Mouse (Mus musculus) central nervous system, embryonic 14 days (tissue): ENCODE data around the gene Vmn1r14. TPM values are rescaled to one million over a fixed set of nuclear protein-coding genes. Genes with fewer than 3 reads are reported as not detected.

Source experiments
- polyA plus RNA-seq: library from polyadenylated mRNA; depleted of rRNA; stranded (reverse); fragments of >200 nt; gene quantifications from 2 replicates; pipeline ENCODE4 v1.2.3, GENCODE M21; 2012; rRNA removed

The Vmn1r14 gene
- not detected in 2 replicates for polyA plus RNA-seq

DNA sequence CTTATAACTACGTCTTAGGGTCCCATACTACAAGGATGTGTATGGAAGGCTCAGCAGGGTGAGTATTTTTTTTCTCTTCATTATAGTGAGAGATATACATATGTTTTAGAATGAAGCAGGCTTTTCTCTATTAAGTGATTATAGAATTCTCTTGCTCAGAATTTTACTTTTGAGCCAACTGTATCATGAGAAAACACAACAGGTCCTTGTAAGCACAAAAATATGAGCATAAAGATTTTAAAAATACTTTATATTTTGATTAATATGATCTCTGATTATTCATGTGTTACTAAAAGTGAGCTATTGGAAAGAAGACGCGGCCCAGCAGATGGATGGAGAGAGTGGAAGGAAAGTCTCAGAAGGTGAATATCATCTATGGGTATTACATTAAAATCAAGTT is at the start of gene Vmn1r14:
Gene Vmn1r14, plus strand, starts transcription at position 301 of the 400 bp plus-strand sequence.

DNA sequence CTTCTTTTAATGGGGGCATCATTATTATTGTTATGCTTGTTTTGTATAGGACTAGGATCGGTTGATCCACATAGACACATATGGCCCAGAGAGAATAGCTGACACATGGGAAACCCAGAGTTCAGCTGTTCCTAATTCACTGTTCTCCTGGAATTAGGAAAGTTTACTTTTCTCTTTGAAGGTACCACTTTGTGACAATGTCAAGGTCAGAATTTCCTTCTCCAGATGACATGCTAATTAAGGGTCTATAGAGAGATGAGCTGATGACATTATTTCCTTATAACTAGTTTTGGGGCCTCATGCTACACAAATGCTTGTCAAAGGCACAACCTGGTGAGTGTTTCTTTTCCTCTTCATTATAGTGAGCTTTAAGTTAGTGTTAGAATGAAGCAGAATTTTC is 28.5 kb upstream of the Vmn1r14 start, which contains the start of gene Vmn1r13:
Gene Vmn1r13, plus strand, starts transcription at position 301 of the 400 bp plus-strand sequence.

GRCm38 (mm10) chr6:57257652-57258051 is 26.2 kb downstream of the Vmn1r14 start, which contains the start of gene Vmn1r15:
Gene Vmn1r15, plus strand, starts transcription at chr6:57257952.

Other genes with a start within 250 kb of the Vmn1r14 start
- not detected in 2 replicates for gene Vmn1r6, start 234.4 kb upstream of the Vmn1r14 start, polyA plus RNA-seq
- not detected in 2 replicates for gene Vmn1r7, start 206.4 kb upstream of the Vmn1r14 start, polyA plus RNA-seq
- not detected in 2 replicates for gene Vmn1r8, start 199.4 kb upstream of the Vmn1r14 start, polyA plus RNA-seq
- not detected in 2 replicates for gene Vmn1r9, start 164.9 kb upstream of the Vmn1r14 start, polyA plus RNA-seq
- not detected in 2 replicates for gene Vmn1r10, start 122.2 kb upstream of the Vmn1r14 start, polyA plus RNA-seq
- not detected in 2 replicates for gene Vmn1r11, start 98.2 kb upstream of the Vmn1r14 start, polyA plus RNA-seq
- gene Vmn1r12, start 74.8 kb upstream of the Vmn1r14 start, polyA plus RNA-seq, result not detected in 2 replicates
- gene Vmn1r13, start 28.4 kb upstream of the Vmn1r14 start, polyA plus RNA-seq, result not detected in 2 replicates
- gene Vmn1r15, start 26.3 kb downstream of the Vmn1r14 start, polyA plus RNA-seq, result not detected in 2 replicates
- gene Vmn1r16, start 97.8 kb downstream of the Vmn1r14 start, polyA plus RNA-seq, result not detected in 2 replicates
- not detected in 2 replicates for gene Vmn1r17, start 132.0 kb downstream of the Vmn1r14 start, polyA plus RNA-seq
- gene Vmn1r18, start 164.1 kb downstream of the Vmn1r14 start, polyA plus RNA-seq, result not detected in 2 replicates
- gene Vmn1r19, start 172.1 kb downstream of the Vmn1r14 start, polyA plus RNA-seq, result not detected in 2 replicates
- gene Vmn1r20, start 197.2 kb downstream of the Vmn1r14 start, polyA plus RNA-seq, result not detected in 2 replicates